Mouse (Mus musculus): ENCODE results near the gene Arid3a.

GRCm38 (mm10) chr10:79979401-79980155 is 52.7 kb downstream of the Arid3a start:
- no peak for TF ChIP-seq POLR2A (IDR thresholded peaks at IDR 0.05; ENCODE audit: insufficient read length, low read depth)
- TF ChIP-seq MAX (IDR thresholded peaks at IDR 0.05; ENCODE audit: low read depth), result no peak
- TF ChIP-seq MYOD1 (IDR thresholded peaks at IDR 0.05; ENCODE audit: control insufficient read depth in 1 of 3, insufficient read length in 2 of 3, low read depth in 2 of 3), result peak; percentile 43 to 88 (median 77)
- no peak for TF ChIP-seq USF1 (IDR thresholded peaks at IDR 0.05; ENCODE audit: low read depth)
- peak; percentile 18 for TF ChIP-seq TCF12 (IDR thresholded peaks at IDR 0.05; ENCODE audit: insufficient read depth, poor library complexity, severe bottlenecking)
- TF ChIP-seq CEBPB (IDR thresholded peaks at IDR 0.05; ENCODE audit: insufficient read depth, poor library complexity, severe bottlenecking), result no peak
- TF ChIP-seq MYOG (IDR thresholded peaks at IDR 0.05; ENCODE audit: control insufficient read depth in 1 of 3, insufficient read depth in 1 of 3, insufficient read length in 2 of 3, low read depth in 2 of 3), result peak; percentile 56 to 85 (median 59)
